Mouse (Mus musculus): ENCODE measurements around the gene Hoxd9.

- no peak for TF ChIP-seq CTCF (IDR thresholded peaks at IDR 0.05; ENCODE audit: extremely low read depth, insufficient read depth, low read length)
- TF ChIP-seq POLR2A (IDR thresholded peaks at IDR 0.05; ENCODE audit: extremely low read depth, insufficient read depth, low read length): no peak
Observed at GRCm38 (mm10) chr2:74731799-74732512, 34.4 kb downstream of the Hoxd9 start.

Measured in cortical plate, adult 2 months (tissue).